Mouse (Mus musculus): ENCODE data around the gene Ptov1. TPM values are rescaled to one million over a fixed set of nuclear protein-coding genes. Genes with fewer than 3 reads are reported as not detected.
A peak's percentile ranks its signal among the peaks of the same experiment; 100 is the strongest.

Gene Ptov1
- 558 and 574 TPM in 2 replicates for polyA plus RNA-seq (2015; fragmentation: Nextera tagmentation; extraction: Ambion mirVana)

DNA sequence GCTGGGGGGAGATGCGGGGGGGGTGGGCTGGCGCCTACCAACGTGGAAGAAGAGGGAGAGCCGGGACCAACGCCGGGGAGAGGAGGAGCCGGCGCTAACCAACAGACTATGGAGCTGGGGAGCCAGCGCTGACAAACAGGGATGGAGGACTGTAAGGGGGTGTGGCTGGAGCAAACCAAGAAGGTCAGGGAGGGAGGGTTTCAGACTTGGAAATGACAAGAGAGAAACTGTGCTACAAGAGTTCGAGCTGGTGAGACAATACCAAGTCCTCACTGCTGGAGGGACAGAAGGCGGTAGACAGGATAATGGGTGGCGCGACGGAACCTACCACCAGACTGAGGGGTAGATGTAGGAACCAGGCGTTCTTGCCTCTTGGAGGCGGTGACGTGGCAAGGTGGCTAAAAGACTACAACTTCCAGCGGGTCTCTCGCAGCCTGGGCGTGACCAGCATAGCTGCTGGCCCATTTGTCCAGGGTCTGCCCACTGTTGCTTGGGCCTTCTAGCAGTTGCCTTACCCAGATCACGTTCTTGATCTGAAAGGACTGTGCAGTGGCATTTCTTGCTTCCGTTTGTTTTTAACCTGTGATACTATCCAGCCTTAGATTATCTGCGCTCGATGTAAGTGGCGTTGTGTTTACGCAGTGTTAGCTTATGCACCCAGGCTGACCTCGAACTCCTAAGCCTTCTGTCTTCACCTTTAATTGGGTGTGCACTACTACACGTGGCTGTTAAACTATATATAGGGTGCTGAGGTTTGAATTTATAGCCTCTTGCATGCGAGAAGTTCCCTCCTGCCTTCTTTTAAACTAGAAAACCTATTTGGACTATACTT is at the start of gene Ptov1:
Gene Ptov1 (minus strand): TSS at position 92 of the 832 bp plus-strand sequence.
- ATAC-seq: peak; percentile 96
- 9% methylated on average over 29 of the region's 29 CpGs for WGBS
- Histone ChIP-seq H3K9me3 (replicated peaks) (no peaks in the 10 kb centered on the region), H3K4me2 (peak within 1 kb of the TSS; percentile 94), H3K27ac (peak within 1 kb of the TSS; percentile 100), H3K9ac (peak within 1 kb of the TSS; percentile 100), H3K36me3 (ENCODE audit: poor library complexity, severe bottlenecking) (peaks cover 21% of the 10 kb centered on the region), H3K4me1 (peaks cover 50% of the 10 kb centered on the region), H3K4me3 (peak within 1 kb of the TSS; percentile 95), H3K27me3 (no peaks in the 10 kb centered on the region)

- WGBS: 73% methylated on average over 5 of the region's 5 CpGs
These were observed 49.5 kb upstream of the Ptov1 start for GRCm38 (mm10) chr7:44919127-44919526.

GRCm38 (mm10) chr7:44918219-44918618 is 48.6 kb upstream of the Ptov1 start:
- Histone ChIP-seq H3K9ac (no peak overlapping the region), H3K4me3 (no peak overlapping the region), H3K9me3 (replicated peaks) (no peaks in the 10 kb centered on the region), H3K36me3 (ENCODE audit: poor library complexity, severe bottlenecking) (peaks cover 55% of the 10 kb centered on the region), H3K27me3 (no peaks in the 10 kb centered on the region), H3K4me1 (no peaks in the 10 kb centered on the region), H3K27ac (no peak overlapping the region), H3K4me2 (no peak overlapping the region)
- ATAC-seq: no peak
- 86% methylated on average over 3 of the region's 3 CpGs for WGBS

More at GRCm38 (mm10) chr7:44919127-44919526, 49.5 kb upstream of the Ptov1 start:
- ATAC-seq: no peak
- Histone ChIP-seq H3K4me3 (no peak overlapping the region), H3K27me3 (no peaks in the 10 kb centered on the region), H3K36me3 (ENCODE audit: poor library complexity, severe bottlenecking) (peaks cover 55% of the 10 kb centered on the region), H3K4me1 (no peaks in the 10 kb centered on the region), H3K9me3 (replicated peaks) (no peaks in the 10 kb centered on the region), H3K27ac (no peak overlapping the region), H3K4me2 (no peak overlapping the region), H3K9ac (no peak overlapping the region)

GRCm38 (mm10) chr7:44916881-44917280 is 47.3 kb upstream of the Ptov1 start:
- no peak overlapping the region for H3K4me2 ChIP-seq
- peaks cover 55% of the 10 kb centered on the region for H3K36me3 ChIP-seq (ENCODE audit: poor library complexity, severe bottlenecking)
- no peak overlapping the region for H3K9ac ChIP-seq
- ATAC-seq: no peak
- no peaks in the 10 kb centered on the region for H3K9me3 ChIP-seq (replicated peaks)
- no peaks in the 10 kb centered on the region for H3K4me1 ChIP-seq
- no peak overlapping the region for H3K4me3 ChIP-seq
- no peak overlapping the region for H3K27ac ChIP-seq
- H3K27me3 ChIP-seq: no peaks in the 10 kb centered on the region
- WGBS: 89% methylated on average over 4 of the region's 4 CpGs

- no peak overlapping the region for H3K9ac ChIP-seq
- ATAC-seq: no peak
- no peaks in the 10 kb centered on the region for H3K27me3 ChIP-seq
- H3K4me3 ChIP-seq: no peak overlapping the region
- 91% methylated on average over 6 of the region's 6 CpGs for WGBS
- H3K27ac ChIP-seq: no peak overlapping the region
- no peak overlapping the region for H3K4me2 ChIP-seq
- no peaks in the 10 kb centered on the region for H3K9me3 ChIP-seq (replicated peaks)
- peaks cover 59% of the 10 kb centered on the region for H3K36me3 ChIP-seq (ENCODE audit: poor library complexity, severe bottlenecking)
- H3K4me1 ChIP-seq: no peaks in the 10 kb centered on the region
These were observed 46.6 kb upstream of the Ptov1 start for GRCm38 (mm10) chr7:44916191-44916590.

GRCm38 (mm10) chr7:44915314-44915713 is 45.7 kb upstream of the Ptov1 start:
- H3K4me1 ChIP-seq: no peaks in the 10 kb centered on the region
- no peaks in the 10 kb centered on the region for H3K9me3 ChIP-seq (replicated peaks)
- H3K36me3 ChIP-seq (ENCODE audit: poor library complexity, severe bottlenecking): peaks cover 67% of the 10 kb centered on the region
- H3K27ac ChIP-seq: no peak overlapping the region
- no peak for ATAC-seq
- H3K9ac ChIP-seq: no peak overlapping the region
- no peak overlapping the region for H3K4me3 ChIP-seq
- H3K4me2 ChIP-seq: no peak overlapping the region
- 90% methylated on average over 9 of the region's 9 CpGs for whole genome bisulfite sequencing
- no peaks in the 10 kb centered on the region for H3K27me3 ChIP-seq

DNA sequence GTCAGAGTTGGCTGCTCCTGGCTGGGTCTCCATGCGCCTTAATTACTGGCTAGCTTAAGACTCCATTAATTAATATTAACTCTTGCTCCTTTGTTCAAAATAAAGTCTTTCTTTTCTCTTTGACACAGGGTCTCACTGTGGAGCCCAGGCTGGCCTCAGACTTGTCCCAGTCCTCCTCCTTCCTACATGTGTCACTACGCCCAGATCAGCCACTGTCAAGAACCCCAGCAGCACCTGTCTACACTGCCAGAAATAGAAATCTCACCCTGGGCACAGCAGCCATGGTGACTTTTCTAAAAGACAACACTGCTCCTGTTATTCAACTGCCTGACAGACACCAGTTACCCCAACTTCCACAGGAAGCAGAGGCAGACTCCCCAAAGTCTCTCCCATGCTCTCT is 44.8 kb upstream of the Ptov1 start:
- Histone ChIP-seq H3K27me3 (no peaks in the 10 kb centered on the region), H3K4me1 (no peaks in the 10 kb centered on the region), H3K4me3 (no peak overlapping the region), H3K27ac (peak overlapping the region; percentile 19; the same call in 1 of the 2 replicates), H3K9me3 (replicated peaks) (no peaks in the 10 kb centered on the region), H3K9ac (no peak overlapping the region), H3K36me3 (ENCODE audit: poor library complexity, severe bottlenecking) (peaks cover 72% of the 10 kb centered on the region), H3K4me2 (no peak overlapping the region)
- WGBS: 56% methylated on average over 2 of the region's 2 CpGs
- no peak for ATAC-seq

DNA sequence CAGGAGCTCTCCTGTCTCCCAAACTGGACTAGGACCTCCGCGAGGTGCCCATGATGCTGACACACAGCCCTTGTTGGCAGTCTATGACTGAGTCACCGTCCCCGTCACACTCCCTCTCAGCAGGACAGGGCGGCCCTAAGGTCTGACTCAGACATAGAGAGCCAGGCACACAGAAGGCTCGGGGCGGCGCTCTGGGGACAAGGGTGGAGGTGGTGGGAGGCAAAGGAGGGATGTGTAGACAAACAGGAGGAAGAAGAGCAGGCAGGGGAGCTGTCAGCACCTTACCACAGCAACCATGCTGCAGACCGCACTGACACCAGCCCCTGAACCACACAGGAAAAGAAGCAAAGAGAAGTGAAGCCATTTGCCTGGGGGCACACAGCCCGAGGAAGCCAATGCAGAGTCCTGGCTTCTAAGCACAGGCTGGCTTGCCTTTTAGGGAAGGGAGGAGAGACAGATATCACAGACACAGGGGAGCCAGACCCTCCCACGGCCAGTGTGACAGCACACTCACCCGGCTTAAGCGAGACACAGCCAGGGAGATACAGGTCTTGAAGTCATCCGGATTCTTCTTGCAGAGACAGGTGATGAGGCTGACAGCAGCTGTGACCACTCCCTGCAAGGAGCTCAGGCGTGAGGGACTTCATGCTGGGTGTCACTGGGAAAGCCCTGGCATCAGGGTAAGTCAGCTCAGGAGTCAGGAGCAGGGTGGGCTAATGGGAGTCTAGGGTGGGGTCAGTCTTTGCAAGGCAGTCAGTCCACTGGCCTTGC is 39.3 kb upstream of the Ptov1 start:
- Histone ChIP-seq H3K4me1 (no peaks in the 10 kb centered on the region), H3K9me3 (replicated peaks) (no peaks in the 10 kb centered on the region), H3K36me3 (ENCODE audit: poor library complexity, severe bottlenecking) (peaks cover 100% of the 10 kb centered on the region), H3K27me3 (no peaks in the 10 kb centered on the region), H3K27ac (no peak overlapping the region), H3K4me2 (no peak overlapping the region), H3K9ac (no peak overlapping the region), H3K4me3 (no peak overlapping the region)
- 94% methylated on average over 15 of the region's 15 CpGs for whole genome bisulfite sequencing
- no peak for ATAC-seq

DNA sequence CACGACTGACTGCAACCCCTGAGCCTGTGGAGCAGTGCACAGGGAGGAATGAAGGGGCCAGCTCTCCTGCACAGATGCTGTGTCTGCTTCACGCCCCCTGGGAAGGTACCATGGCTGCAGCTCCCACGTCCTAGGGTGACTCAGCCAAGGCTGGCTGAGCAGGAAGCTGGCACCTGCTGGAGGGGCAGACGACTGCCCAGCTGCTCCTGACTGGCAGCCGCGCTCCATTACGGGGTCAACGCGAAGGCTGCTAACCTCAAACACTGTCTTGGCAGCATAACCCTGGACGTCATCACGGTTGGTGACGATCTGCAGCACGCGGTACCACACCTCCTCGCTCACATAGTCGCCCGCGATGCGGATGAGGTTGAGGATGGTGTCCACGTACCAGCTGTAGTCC is 35.8 kb upstream of the Ptov1 start:
- no peak overlapping the region for H3K4me2 ChIP-seq
- H3K36me3 ChIP-seq (ENCODE audit: poor library complexity, severe bottlenecking): peaks cover 99% of the 10 kb centered on the region
- ATAC-seq: no peak
- 93% methylated on average over 20 of the region's 20 CpGs for WGBS
- H3K27me3 ChIP-seq: no peaks in the 10 kb centered on the region
- no peak overlapping the region for H3K9ac ChIP-seq
- H3K4me1 ChIP-seq: peaks cover 15% of the 10 kb centered on the region
- no peaks in the 10 kb centered on the region for H3K9me3 ChIP-seq (replicated peaks)
- H3K27ac ChIP-seq: no peak overlapping the region
- no peak overlapping the region for H3K4me3 ChIP-seq

GRCm38 (mm10) chr7:44901230-44901722 is 31.7 kb upstream of the Ptov1 start:
- Histone ChIP-seq H3K4me3 (peak overlapping the region; percentile 28), H3K4me2 (peak overlapping the region; percentile 54), H3K9me3 (replicated peaks) (no peaks in the 10 kb centered on the region), H3K36me3 (ENCODE audit: poor library complexity, severe bottlenecking) (peaks cover 80% of the 10 kb centered on the region), H3K9ac (peak overlapping the region; percentile 51), H3K27me3 (no peaks in the 10 kb centered on the region), H3K4me1 (peaks cover 42% of the 10 kb centered on the region), H3K27ac (peak overlapping the region; percentile 49)
- peak; percentile 44 for ATAC-seq
- WGBS: 16% methylated on average over 21 of the region's 21 CpGs

DNA sequence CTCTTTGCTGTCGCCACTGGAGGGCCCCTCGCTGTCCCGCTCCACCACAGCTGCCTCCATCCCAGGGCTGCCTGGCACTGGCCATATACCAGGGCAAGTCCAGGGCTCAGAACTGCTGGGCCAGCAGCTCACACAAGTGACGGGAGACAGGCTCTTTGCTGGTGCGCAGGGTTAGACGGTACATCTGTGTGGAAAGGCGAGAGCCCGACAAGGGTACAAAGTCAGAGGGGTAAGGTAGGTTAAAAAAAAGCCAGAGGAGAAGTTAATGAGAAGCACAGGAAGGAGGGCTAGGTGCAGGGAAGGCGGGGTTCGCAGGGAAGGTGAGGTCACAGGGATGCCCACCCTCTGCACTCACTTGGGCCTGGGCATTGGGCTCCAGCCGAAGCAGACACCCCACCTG is 31.0 kb upstream of the Ptov1 start:
- Histone ChIP-seq H3K9ac (no peak overlapping the region), H3K9me3 (replicated peaks) (no peaks in the 10 kb centered on the region), H3K4me1 (peaks cover 44% of the 10 kb centered on the region), H3K27me3 (no peaks in the 10 kb centered on the region), H3K27ac (peak overlapping the region; percentile 49; the same call in 1 of the 2 replicates), H3K36me3 (ENCODE audit: poor library complexity, severe bottlenecking) (peaks cover 73% of the 10 kb centered on the region), H3K4me3 (no peak overlapping the region), H3K4me2 (peak overlapping the region; percentile 54; the same call in 1 of the 2 replicates)
- 88% methylated on average over 11 of the region's 11 CpGs for WGBS
- ATAC-seq: no peak

- no peak for ATAC-seq
- peaks cover 53% of the 10 kb centered on the region for H3K36me3 ChIP-seq (ENCODE audit: poor library complexity, severe bottlenecking)
- H3K4me2 ChIP-seq: no peak overlapping the region; the same call in 1 of the 2 replicates
These were observed 29.0 kb upstream of the Ptov1 start for GRCm38 (mm10) chr7:44898607-44899006.

More at GRCm38 (mm10) chr7:44898607-44899006, 29.0 kb upstream of the Ptov1 start:
- H3K9ac ChIP-seq: peak overlapping the region; percentile 43; the same call in 1 of the 2 replicates
- H3K4me3 ChIP-seq: no peak overlapping the region
- peaks cover 62% of the 10 kb centered on the region for H3K4me1 ChIP-seq
- H3K27ac ChIP-seq: no peak overlapping the region
- WGBS: 42% methylated on average over 19 of the region's 19 CpGs
- H3K27me3 ChIP-seq: no peaks in the 10 kb centered on the region
- no peaks in the 10 kb centered on the region for H3K9me3 ChIP-seq (replicated peaks)

Data from forebrain, embryonic 13.5 days (tissue).